Mouse (Mus musculus): ENCODE results near the gene U2af1. TPM values are rescaled to one million over a fixed set of nuclear protein-coding genes. Genes with fewer than 3 reads are reported as not detected.

Gene U2af1
- total RNA-seq, 2 experiments from 2014 or later = 155 to 287 TPM

GRCm38 (mm10) chr17:31664760-31665159, 6.1 kb upstream of the U2af1 start:
- peak; percentile 96 for ATAC-seq (replicated peaks; ENCODE audit: poor library complexity, severe bottlenecking)

- ATAC-seq (replicated peaks; ENCODE audit: poor library complexity, severe bottlenecking) = no peak
Observed at GRCm38 (mm10) chr17:31662855-31663254, 4.2 kb upstream of the U2af1 start.

- ATAC-seq (replicated peaks; ENCODE audit: poor library complexity, severe bottlenecking) = no peak
Observed at GRCm38 (mm10) chr17:31660661-31661250, 2.1 kb upstream of the U2af1 start.

GRCm38 (mm10) chr17:31658136-31658467, 590 bp downstream of the U2af1 start:
- ATAC-seq (replicated peaks; ENCODE audit: poor library complexity, severe bottlenecking) = no peak

GRCm38 (mm10) chr17:31657141-31657983, 1.3 kb downstream of the U2af1 start:
- no peak for ATAC-seq (replicated peaks; ENCODE audit: poor library complexity, severe bottlenecking)

GRCm38 (mm10) chr17:31656682-31657081, 2.0 kb downstream of the U2af1 start:
- ATAC-seq (replicated peaks; ENCODE audit: poor library complexity, severe bottlenecking) = no peak

GRCm38 (mm10) chr17:31655366-31655765, 3.3 kb downstream of the U2af1 start:
- ATAC-seq (replicated peaks; ENCODE audit: poor library complexity, severe bottlenecking) = no peak

- no peak for ATAC-seq (replicated peaks; ENCODE audit: poor library complexity, severe bottlenecking)
Observed at GRCm38 (mm10) chr17:31653277-31653676, 5.4 kb downstream of the U2af1 start.

- no peak for ATAC-seq (replicated peaks; ENCODE audit: poor library complexity, severe bottlenecking)
Observed at GRCm38 (mm10) chr17:31652152-31652551, 6.5 kb downstream of the U2af1 start.

GRCm38 (mm10) chr17:31646199-31647002, 12.3 kb downstream of the U2af1 start:
- ATAC-seq (replicated peaks; ENCODE audit: poor library complexity, severe bottlenecking) = no peak

GRCm38 (mm10) chr17:31642913-31643312, 15.8 kb downstream of the U2af1 start:
- no peak for ATAC-seq (replicated peaks; ENCODE audit: poor library complexity, severe bottlenecking)

- no peak for ATAC-seq (replicated peaks; ENCODE audit: poor library complexity, severe bottlenecking)
Observed at GRCm38 (mm10) chr17:31642331-31642730, 16.4 kb downstream of the U2af1 start.

- no peak for ATAC-seq (replicated peaks; ENCODE audit: poor library complexity, severe bottlenecking)
Observed at GRCm38 (mm10) chr17:31639651-31640050, 19.0 kb downstream of the U2af1 start.

GRCm38 (mm10) chr17:31637866-31638570, 20.7 kb downstream of the U2af1 start:
- no peak for ATAC-seq (replicated peaks; ENCODE audit: poor library complexity, severe bottlenecking)

- peak; percentile 76 for ATAC-seq (replicated peaks; ENCODE audit: poor library complexity, severe bottlenecking)
Observed at GRCm38 (mm10) chr17:31636942-31637811, 21.5 kb downstream of the U2af1 start, which contains the start of gene Cbs. Cbs (minus strand) TSS chr17:31637238.

- peak; percentile 23; the same call in 1 of the 2 replicates for ATAC-seq (replicated peaks; ENCODE audit: poor library complexity, severe bottlenecking)
Observed at GRCm38 (mm10) chr17:31636277-31636941, 22.3 kb downstream of the U2af1 start.

- no peak for ATAC-seq (replicated peaks; ENCODE audit: poor library complexity, severe bottlenecking)
Observed at GRCm38 (mm10) chr17:31635781-31636180, 22.9 kb downstream of the U2af1 start.

- no peak for ATAC-seq (replicated peaks; ENCODE audit: poor library complexity, severe bottlenecking)
Observed at GRCm38 (mm10) chr17:31634896-31635295, 23.8 kb downstream of the U2af1 start.

GRCm38 (mm10) chr17:31633007-31633406, 25.7 kb downstream of the U2af1 start:
- ATAC-seq (replicated peaks; ENCODE audit: poor library complexity, severe bottlenecking) = no peak

Measured in granulocyte monocyte progenitor cell, adult 5-6 weeks (primary cell).